Mouse (Mus musculus) ZHBTc4 (cell line): ENCODE data around the gene Stx19.

Source experiments
- DNase-seq: peaks from one replicate; pipeline ENCODE4 v3.0.0-alpha.2; 2011; ENCODE audit warnings: low read depth, low spot score

Stx19 gene

GRCm38 (mm10) chr16:62852464-62853252 is 38.2 kb downstream of the Stx19 start:
- peak; percentile 66 for DNase-seq

- DNase-seq = no peak
These were observed 39.2 kb downstream of the Stx19 start for GRCm38 (mm10) chr16:62853611-62854126.

GRCm38 (mm10) chr16:62854191-62855068 is 40.0 kb downstream of the Stx19 start, which contains the start of gene Pros1:
Gene Pros1 (plus strand): TSS chr16:62854307.
- peak; percentile 77 for DNase-seq

- peak; percentile 32 for DNase-seq
These were observed 40.9 kb downstream of the Stx19 start for GRCm38 (mm10) chr16:62855385-62855784.

GRCm38 (mm10) chr16:62856273-62856672 is 41.8 kb downstream of the Stx19 start:
- no peak for DNase-seq

GRCm38 (mm10) chr16:62857498-62857897 is 43.0 kb downstream of the Stx19 start:
- no peak for DNase-seq

- no peak for DNase-seq
These were observed 43.5 kb downstream of the Stx19 start for GRCm38 (mm10) chr16:62858018-62858417.

GRCm38 (mm10) chr16:62860140-62860539 is 45.7 kb downstream of the Stx19 start:
- no peak for DNase-seq

- DNase-seq = peak; percentile 12
These were observed 47.0 kb downstream of the Stx19 start for GRCm38 (mm10) chr16:62861455-62861854.

GRCm38 (mm10) chr16:62872688-62873117 is 58.2 kb downstream of the Stx19 start:
- no peak for DNase-seq

GRCm38 (mm10) chr16:62873180-62873579 is 58.7 kb downstream of the Stx19 start:
- DNase-seq = no peak
